Mouse (Mus musculus) bone marrow, adult 2 months (tissue): ENCODE measurements around the gene Rxfp2.

ENCODE experiments used
- CTCF ChIP-seq: fragments of 200-500 bp; IDR thresholded peaks from 2 replicates; pipeline ENCODE4 v1.5.1; 2011; ENCODE audit warnings: low read length, control low read depth; ENCODE audit not compliant: control insufficient read depth, insufficient read depth
- POLR2A ChIP-seq: fragments of 200-500 bp; IDR thresholded peaks from 2 replicates; pipeline ENCODE4 v1.6.1; 2011; ENCODE audit warnings: low read depth, mild to moderate bottlenecking, control low read depth, low read length, borderline replicate concordance; ENCODE audit not compliant: control insufficient read depth

GRCm38 (mm10) chr5:150024188-150024587 is 5.7 kb downstream of the Rxfp2 start:
- TF ChIP-seq CTCF (no peak), POLR2A (no peak)
